Mouse (Mus musculus) lung, postnatal 0 days (tissue): Measurements from ENCODE around the gene Creb3l1. TPM values are rescaled to one million over a fixed set of nuclear protein-coding genes. Genes with fewer than 3 reads are reported as not detected.

Experiments
- ATAC-seq: fragments of 200-750 bp; cut with Nextera tagmentation; 2 replicates; pipeline ENCODE4 v1.8.0; 2017; ENCODE audit warnings: moderate library complexity
- DNase-seq: peaks from one replicate; pipeline ENCODE4 v3.0.0-alpha.2; 2016; ENCODE audit warnings: low spot score
- H3K27ac ChIP-seq: fragments of 300-500 bp; sonication (generic); 2 replicates; pipeline ENCODE4 v1.5.1; 2014; ENCODE audit warnings: antibody characterized with exemption, mild to moderate bottlenecking, low read length, mixed read lengths
- H3K27me3 ChIP-seq: fragments of 300-500 bp; sonication (generic); replicated peaks from 2 replicates; pipeline ENCODE4 v1.6.1; 2014; ENCODE audit warnings: low read length, mixed read lengths; ENCODE audit not compliant: insufficient read depth
- H3K36me3 ChIP-seq: fragments of 300-500 bp; sonication (generic); 2 replicates; pipeline ENCODE4 v1.6.1; 2014; ENCODE audit warnings: low read length, mixed read lengths; ENCODE audit not compliant: insufficient read depth
- H3K4me1 ChIP-seq: fragments of 300-500 bp; sonication (generic); 2 replicates; pipeline ENCODE4 v1.6.1; 2014; ENCODE audit warnings: antibody characterized with exemption, low read depth, low read length, mixed read lengths; ENCODE audit not compliant: insufficient read depth
- H3K4me2 ChIP-seq: fragments of 300-500 bp; sonication (generic); replicated peaks from 2 replicates; pipeline ENCODE4 v1.6.1; 2014; ENCODE audit warnings: low read depth, mild to moderate bottlenecking, low read length, moderate library complexity, mixed read lengths
- H3K4me3 ChIP-seq: fragments of 300-500 bp; sonication (generic); 2 replicates; pipeline ENCODE4 v1.5.1; 2014; ENCODE audit warnings: low read depth, low read length
- H3K9ac ChIP-seq: fragments of 300-500 bp; sonication (generic); replicated peaks from 2 replicates; pipeline ENCODE4 v1.6.1; 2014; ENCODE audit warnings: low read depth, mild to moderate bottlenecking
- H3K9me3 ChIP-seq: fragments of 300-500 bp; sonication (generic); 2 replicates; pipeline ENCODE4 v1.6.1; 2016; ENCODE audit warnings: low read length, mixed read lengths
- CTCF ChIP-seq: IDR thresholded peaks from 2 replicates; pipeline ENCODE4 v1.5.1; 2016; ENCODE audit warnings: antibody characterized with exemption, mild to moderate bottlenecking
- EP300 ChIP-seq: IDR thresholded peaks from 2 replicates; pipeline ENCODE4 v1.6.1; 2016; ENCODE audit warnings: antibody characterized with exemption, mild to moderate bottlenecking, control low read depth
- WGBS: fragments of 180-500 bp; shearing (Covaris S2); extraction: QIAGEN DNeasy Blood & Tissue Kit; methylation state at CpG from one replicate; pipeline ENCODE4 v1.1.7; 2014; 5-methylcytosine and 5-hydroxymethylcytosine counted together
- polyA plus RNA-seq: library from polyadenylated mRNA; unstranded; fragments of >200 nt; fragmentation: Nextera tagmentation; extraction: Ambion mirVana; gene quantifications from 2 replicates; pipeline ENCODE4 v1.2.1, GENCODE M21; 2015

The Creb3l1 gene
- polyA plus RNA-seq, 1 experiment from 2014 or later, result 8.1 TPM

DNA sequence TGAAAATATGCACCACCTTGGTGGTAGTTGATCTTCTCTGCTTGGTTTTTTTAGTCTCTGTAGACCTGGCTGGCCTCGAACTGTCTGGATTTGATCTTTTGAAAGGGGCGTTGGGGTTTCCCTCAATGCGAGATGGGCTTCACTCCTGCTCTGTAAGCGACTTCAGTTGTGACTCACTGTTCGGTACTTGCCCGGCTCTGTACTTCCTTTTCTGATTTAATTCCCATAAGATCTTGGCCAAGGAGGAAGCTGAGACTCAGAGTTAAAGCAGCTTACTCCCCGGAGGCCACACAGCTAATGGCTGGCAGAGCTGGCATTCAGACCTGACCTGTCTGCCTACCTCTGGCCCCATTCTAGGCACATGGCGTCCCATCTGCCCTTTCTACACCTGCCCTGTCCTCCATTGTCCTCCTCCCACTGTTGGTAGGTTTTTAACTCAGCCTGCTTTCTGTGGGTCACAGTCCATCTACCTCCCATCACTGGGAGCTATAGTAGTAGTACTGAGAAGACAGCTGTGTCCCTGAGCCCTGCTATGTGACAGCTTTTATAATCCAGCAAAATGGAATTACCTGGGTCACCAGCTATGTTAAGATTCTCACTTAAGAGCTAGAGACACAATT, 41.1 kb upstream of the Creb3l1 start:
- no peak overlapping the region for H3K4me2 ChIP-seq
- peaks cover 1% of the 10 kb centered on the region; the same call in 1 of the 2 replicates for H3K27me3 ChIP-seq
- no peak overlapping the region for H3K4me3 ChIP-seq
- no peaks in the 10 kb centered on the region for H3K36me3 ChIP-seq
- WGBS, result 76% methylated on average over 8 of the region's 8 CpGs
- DNase-seq (no peak), ATAC-seq (no peak)
- H3K9me3 ChIP-seq, result no peaks in the 10 kb centered on the region
- no peak overlapping the region for H3K9ac ChIP-seq
- TF ChIP-seq EP300, result no peak
- no peak for TF ChIP-seq CTCF
- no peak overlapping the region for H3K27ac ChIP-seq
- no peaks in the 10 kb centered on the region for H3K4me1 ChIP-seq

DNA sequence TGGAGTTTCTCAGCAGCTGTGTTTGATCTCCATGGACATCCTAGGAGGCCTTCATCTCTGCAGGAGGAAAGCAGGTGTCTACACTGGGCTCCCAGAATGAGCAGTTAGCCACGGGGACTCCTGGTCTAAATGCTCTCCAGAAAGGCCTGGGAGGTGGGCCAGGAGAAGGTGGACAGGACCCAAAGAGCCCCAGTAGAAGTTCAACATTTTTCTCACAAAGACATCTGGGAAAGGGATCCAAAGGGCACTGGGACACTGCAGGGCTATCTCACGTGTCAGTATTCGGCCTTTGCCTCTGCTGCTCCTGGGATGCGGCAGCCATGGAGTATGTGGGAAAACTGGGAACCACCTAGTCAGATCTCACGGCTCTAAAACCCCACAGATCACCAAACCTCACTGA, 38.8 kb upstream of the Creb3l1 start:
- Histone ChIP-seq H3K36me3 (no peaks in the 10 kb centered on the region), H3K9me3 (no peaks in the 10 kb centered on the region), H3K4me1 (peaks cover 10% of the 10 kb centered on the region), H3K27ac (no peak overlapping the region), H3K27me3 (peaks cover 17% of the 10 kb centered on the region), H3K9ac (no peak overlapping the region), H3K4me3 (no peak overlapping the region), H3K4me2 (no peak overlapping the region)
- DNase-seq (no peak), ATAC-seq (no peak)
- WGBS, result 63% methylated on average over 5 of the region's 5 CpGs
- TF ChIP-seq EP300 (no peak), CTCF (no peak)

DNA sequence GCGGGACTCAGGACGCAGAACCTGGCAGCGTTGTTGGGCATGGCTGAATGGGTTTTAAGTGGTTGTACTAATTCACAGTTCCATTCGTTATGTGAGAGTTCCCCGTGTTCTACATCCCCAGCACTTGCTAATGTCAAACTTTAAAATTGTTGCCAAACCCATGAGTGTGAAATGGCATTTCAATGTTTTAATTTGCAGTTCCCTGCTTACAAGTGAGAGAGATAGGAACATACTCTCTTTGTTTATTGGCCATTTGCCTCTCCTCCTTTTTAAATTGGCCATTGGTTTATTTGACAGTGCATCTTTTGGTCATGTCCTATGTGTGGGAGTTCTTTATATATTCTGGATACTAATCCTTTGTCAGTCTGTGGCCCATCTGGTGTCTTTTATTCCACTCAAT, 37.0 kb upstream of the Creb3l1 start:
- DNase-seq (no peak), ATAC-seq (no peak)
- Histone ChIP-seq H3K4me1 (peaks cover 10% of the 10 kb centered on the region), H3K36me3 (no peaks in the 10 kb centered on the region), H3K9me3 (no peaks in the 10 kb centered on the region), H3K27ac (no peak overlapping the region), H3K27me3 (peaks cover 17% of the 10 kb centered on the region), H3K4me3 (no peak overlapping the region), H3K9ac (no peak overlapping the region), H3K4me2 (no peak overlapping the region)
- 68% methylated on average over 5 of the region's 5 CpGs for WGBS
- no peak for TF ChIP-seq CTCF
- no peak for TF ChIP-seq EP300

DNA sequence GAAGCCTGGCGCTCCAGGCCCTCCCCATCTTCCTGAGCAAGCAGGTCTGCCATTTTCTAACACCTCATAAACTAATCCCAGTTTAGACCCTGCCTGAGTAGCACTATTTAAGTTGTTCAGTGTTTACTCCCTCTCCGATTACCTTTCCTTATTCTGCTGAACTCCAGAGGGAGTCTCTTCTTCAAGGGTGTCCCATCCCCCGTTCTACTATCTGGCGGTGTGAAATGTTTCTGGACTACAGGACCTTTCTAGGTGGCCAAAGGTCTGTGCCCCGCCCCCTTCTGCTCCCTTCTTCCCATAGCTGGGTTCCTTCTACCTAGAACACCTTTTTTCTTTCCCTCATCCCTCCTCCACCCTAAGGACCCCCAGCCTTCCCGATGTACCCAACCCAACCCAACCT, 36.0 kb upstream of the Creb3l1 start:
- no peaks in the 10 kb centered on the region for H3K36me3 ChIP-seq
- H3K27ac ChIP-seq, result no peak overlapping the region
- H3K4me2 ChIP-seq, result peak overlapping the region; percentile 89; the same call in 1 of the 2 replicates
- H3K4me3 ChIP-seq, result no peak overlapping the region
- H3K4me1 ChIP-seq, result peaks cover 16% of the 10 kb centered on the region
- H3K9ac ChIP-seq, result no peak overlapping the region
- 22% methylated on average over 6 of the region's 6 CpGs for WGBS
- ATAC-seq, result no peak
- peaks cover 17% of the 10 kb centered on the region for H3K27me3 ChIP-seq
- H3K9me3 ChIP-seq, result no peaks in the 10 kb centered on the region
- no peak for DNase-seq
- no peak for TF ChIP-seq EP300
- no peak for TF ChIP-seq CTCF

DNA sequence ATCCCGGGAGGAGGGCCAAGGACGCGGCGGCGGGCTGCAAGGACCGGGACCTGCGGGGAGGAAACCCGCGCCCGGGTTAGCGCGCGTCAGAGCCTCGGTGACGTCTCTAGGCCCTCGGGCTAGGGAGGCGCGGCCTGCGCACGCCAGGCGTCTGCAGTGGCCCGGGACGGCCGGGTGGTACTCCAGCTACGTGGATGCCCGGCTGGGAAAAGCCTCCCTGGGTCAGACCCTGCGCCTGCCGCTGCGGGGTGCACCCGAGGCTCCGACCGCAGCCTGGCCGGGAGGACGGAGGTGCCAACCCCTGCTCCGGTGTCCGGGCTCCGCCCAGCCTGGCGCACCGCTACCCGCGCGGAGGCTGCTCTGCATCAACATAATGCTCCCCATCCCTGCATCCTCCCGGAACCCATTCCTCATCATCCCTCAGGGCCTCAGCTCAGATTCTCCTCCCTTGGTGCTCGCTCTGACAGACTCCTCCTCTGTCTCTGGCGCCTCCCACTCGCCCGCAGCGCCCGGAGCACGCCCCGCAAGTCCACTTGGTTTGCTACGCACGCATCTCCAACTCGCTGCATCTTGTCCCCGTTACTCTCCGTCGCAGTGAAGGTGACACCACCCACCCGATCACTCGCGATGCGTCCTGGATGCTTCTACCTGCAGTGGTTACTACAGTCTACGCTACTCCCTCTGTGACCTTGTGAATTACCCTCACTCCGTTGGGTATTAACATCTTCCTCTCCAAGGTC, 35.3 kb upstream of the Creb3l1 start:
- Histone ChIP-seq H3K27me3 (peaks cover 17% of the 10 kb centered on the region), H3K9me3 (no peaks in the 10 kb centered on the region), H3K4me1 (peaks cover 16% of the 10 kb centered on the region), H3K4me3 (peak overlapping the region; percentile 47), H3K9ac (0 out of 2 replicates have a peak overlapping the region, but pooled peaks have one; percentile 12), H3K36me3 (no peaks in the 10 kb centered on the region), H3K4me2 (peak overlapping the region; percentile 89), H3K27ac (no peak overlapping the region)
- under 1% methylated on average over 49 of the region's 63 CpGs for WGBS
- no peak for TF ChIP-seq EP300
- ATAC-seq, result peak; percentile 52
- DNase-seq, result peak; percentile 62

DNA sequence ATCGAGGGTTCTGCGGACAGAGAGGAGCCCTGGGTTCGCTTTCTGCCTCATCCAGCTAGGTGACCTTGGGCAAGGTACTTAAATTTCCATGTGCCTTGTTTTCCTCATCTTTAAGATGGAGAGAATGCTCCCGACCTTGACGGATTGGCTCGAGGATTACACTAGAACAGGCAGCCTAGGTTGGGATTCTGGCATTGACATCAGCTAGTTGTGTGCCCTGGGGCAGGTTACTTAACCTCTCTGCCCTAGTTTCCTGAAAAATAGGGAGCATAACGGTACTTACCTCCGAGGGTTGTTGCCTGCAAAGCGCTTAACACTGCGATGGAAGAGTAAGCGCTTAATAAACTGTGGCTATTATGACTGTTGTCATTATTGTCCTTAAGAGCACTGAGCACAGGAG, 34.6 kb upstream of the Creb3l1 start:
- ATAC-seq (no peak), DNase-seq (no peak)
- peaks cover 16% of the 10 kb centered on the region for H3K4me1 ChIP-seq

More for the DNA sequence above, 34.6 kb upstream of the Creb3l1 start:
- H3K9me3 ChIP-seq, result no peaks in the 10 kb centered on the region
- peaks cover 17% of the 10 kb centered on the region for H3K27me3 ChIP-seq
- WGBS, result 4% methylated on average over 11 of the region's 11 CpGs
- H3K4me2 ChIP-seq, result peak overlapping the region; percentile 89
- TF ChIP-seq EP300 (no peak), CTCF (no peak)
- no peak overlapping the region for H3K9ac ChIP-seq
- no peaks in the 10 kb centered on the region for H3K36me3 ChIP-seq
- H3K27ac ChIP-seq, result no peak overlapping the region
- H3K4me3 ChIP-seq, result peak overlapping the region; percentile 47
